Mouse (Mus musculus) monocyte, adult 5-6 weeks (primary cell): ENCODE results near the gene Arvcf. TPM values are rescaled to one million over a fixed set of nuclear protein-coding genes. Genes with fewer than 3 reads are reported as not detected.

Experiments used
- ATAC-seq: fragments of 153-309, 156-312 bp; replicated peaks from 2 replicates; pipeline ENCODE4 v1.8.0; 2017; ENCODE audit warnings: mild to moderate bottlenecking; ENCODE audit not compliant: low TSS enrichment, insufficient number of reproducible peaks, severe bottlenecking, poor library complexity, low FRiP score
- total RNA-seq: library from RNA; stranded (forward); fragments of 200-1000, 200-491, 200-594 nt; gene quantifications from 3 replicates; pipeline ENCODE4 v1.2.3, GENCODE M21; 2017

Gene Arvcf
- total RNA-seq, 1 experiment from 2014 or later = 2.2 TPM

DNA sequence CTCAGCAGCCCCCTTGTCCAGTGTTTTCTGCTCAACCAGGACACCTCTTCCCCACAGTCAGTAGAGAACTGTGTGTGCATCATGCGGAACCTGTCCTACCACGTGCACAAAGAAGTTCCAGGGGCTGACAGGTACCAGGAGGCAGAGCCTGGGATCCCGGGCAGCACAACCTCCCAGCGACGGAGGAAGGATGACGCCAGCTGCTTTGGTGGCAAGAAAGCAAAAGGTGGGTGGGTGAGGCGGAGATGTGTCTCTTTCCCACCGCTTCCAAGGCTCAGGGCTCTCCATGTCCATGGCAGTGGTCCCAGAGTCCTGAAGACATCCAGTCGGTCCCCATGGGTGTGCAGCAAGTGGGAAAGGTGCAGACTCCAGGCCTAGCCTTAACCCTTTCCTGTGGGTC, 52.0 kb downstream of the Arvcf start:
- ATAC-seq = no peak

DNA sequence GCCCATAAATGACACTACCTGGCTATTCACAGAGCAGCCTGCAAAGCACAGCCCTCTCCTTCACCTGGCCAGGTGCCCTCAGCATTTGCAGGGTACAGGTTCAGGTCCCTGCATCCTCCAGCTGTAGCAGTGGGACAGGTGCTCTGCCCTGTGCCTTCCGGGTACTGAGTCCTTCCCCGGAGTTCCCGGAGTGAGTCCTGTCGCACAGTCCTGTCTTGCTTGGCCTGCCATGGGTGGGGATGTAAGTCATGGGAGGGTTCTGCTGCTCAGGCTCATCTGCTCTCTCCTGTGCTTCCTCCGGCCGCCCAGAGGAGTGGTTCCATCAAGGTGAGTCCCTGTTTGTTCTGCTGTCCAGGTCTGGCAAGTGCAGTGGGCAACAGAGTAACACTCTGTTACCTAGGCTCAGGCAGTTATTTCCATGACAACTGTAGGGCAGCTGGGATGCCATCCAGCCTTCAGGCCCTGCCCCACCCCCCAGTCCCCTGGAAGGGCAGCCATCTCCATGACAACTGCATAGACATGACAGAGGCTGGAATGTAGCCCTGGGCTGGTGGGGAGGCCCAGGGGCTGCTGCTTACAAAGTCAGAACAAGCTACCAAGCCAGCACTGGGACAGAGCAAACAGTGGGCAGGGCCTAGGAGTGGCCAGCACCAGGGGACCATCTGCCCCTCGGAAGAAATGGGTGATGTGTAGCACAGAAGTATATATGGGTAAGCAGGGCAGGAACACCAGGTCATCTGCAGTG, 52.7 kb downstream of the Arvcf start:
- ATAC-seq = no peak

DNA sequence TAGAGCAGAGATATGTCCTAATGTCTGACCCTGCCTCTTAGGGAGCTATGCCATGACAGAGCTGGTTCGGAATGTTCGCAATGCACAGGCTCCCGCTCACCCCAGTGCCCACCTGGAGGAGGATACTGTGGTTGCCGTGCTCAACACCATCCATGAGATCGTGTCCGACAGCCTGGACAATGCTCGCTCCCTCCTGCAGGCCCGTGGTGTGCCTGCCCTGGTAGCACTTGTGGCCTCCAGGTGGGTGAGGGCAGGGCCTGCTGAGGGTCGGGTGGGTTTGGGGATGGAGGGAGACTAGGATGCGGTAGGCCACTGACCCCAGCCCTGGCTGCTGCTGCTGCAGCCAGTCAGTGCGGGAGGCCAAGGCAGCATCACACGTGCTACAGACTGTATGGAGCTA, 55.3 kb downstream of the Arvcf start:
- ATAC-seq = no peak

DNA sequence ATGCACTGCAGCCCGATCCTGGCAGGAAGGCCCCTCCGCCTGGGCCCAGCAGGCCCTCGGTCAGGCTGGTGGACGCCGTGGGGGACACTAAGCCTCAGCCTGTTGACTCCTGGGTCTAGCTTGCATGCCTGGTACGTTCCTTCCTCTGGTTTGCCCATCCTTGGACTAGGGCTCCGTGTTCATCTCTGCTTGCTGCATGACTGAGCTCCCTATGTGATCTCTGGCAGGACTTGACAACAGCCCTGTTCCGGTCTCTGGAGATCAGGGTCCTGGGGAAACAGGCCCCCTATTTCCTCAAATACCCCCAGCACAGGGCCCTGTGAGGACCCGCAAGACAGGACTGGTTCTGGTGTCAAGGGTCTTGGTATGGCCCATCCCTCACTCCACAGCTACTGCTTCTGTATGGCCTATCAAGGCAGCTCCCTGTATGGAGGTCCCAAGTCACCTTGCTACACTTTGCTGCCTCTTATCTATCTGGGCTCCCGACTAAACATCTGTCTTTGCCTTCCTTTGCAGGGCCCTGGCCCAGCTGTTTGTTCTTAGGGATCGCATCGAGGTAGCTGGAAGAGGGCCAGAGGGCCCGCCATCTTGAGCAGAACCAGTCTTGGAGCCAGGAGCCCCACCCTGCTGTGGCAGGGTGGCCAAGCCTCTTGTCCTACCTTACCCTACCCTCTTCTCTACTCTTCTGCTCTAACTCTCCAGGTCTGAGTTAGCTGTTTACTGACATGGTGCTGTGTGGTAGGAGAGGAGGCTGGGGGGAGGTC, 57.3 kb downstream of the Arvcf start:
- ATAC-seq = no peak

DNA sequence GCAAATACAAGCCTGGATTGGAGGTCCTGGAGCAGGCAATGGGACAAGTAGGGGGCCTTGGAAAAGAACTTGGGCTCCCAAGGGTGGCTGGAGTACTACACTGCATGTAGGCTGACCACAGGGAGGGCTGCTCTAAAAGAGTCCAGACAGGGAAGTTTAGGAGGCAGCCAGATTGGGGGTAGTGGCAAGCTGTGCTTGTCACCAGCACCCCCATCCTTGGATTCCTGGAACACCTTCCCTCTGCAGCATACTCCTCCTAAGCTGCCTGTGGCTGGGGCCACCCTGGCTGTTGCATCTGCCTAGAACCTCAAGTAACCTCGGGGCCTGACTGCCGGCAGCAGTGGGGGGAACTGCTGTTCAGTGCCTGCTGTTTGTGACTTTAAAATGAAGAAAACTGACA, 57.9 kb downstream of the Arvcf start:
- no peak for ATAC-seq

- no peak for ATAC-seq
These were observed 58.3 kb downstream of the Arvcf start for GRCm38 (mm10) chr16:18406293-18406692.

DNA sequence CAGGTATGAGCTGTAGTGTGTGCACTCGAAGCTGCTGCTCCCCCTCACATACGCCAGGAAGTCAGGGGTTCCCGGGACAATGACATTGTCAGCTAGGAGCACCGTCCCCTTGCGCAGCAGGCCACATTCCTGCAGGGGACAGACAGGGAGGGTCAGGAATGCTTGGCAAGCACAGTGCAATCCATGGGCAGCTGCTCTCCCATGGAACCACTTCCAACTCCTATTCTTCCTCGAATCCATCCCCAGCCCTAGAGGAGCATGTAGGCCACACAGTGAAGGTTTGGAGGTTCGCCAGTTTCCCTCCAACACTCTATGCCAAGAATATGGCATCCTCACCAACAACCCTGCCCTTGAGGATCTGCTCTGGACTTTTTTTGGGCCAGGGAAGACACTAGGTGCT, 59.9 kb downstream of the Arvcf start:
- ATAC-seq = no peak

DNA sequence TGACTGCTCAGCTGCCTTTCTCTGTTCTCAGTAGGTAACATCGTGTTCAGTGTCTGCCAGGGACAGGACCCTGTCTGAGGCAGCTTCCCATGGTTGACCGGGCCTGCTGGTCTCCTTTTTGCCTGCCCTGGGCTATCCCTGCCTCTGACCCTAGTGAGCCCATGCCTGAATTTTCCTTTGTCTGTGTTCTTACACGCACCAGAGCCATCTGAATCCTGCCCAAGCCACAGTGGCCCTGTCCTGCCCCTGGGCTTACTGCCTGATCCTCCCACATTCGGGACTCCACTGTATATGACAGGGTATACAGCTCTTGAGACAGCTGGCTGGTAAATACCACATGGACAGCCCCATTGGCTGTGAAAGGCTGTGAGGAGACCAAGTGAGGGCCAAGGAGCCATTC, 61.8 kb downstream of the Arvcf start:
- no peak for ATAC-seq

DNA sequence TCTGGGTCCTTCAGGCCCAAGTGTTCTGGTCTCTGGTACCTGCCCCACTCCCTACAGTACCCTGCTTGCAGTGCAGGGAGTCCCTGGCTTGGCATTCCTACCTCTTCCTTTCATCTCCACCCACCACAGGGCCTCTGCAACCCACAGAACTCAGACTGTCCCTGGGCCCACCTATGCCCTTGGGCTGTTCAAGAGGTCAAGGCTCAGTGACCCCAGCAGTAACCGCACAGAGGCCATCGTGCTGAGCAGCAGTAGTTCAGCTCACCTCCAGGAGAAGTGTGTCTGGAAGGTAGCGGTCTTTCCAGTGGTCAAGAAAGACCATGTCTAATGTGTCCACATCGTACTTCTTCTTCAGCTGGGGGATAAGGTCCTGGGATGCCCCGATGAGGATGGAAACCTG, 62.4 kb downstream of the Arvcf start:
- ATAC-seq = no peak

DNA sequence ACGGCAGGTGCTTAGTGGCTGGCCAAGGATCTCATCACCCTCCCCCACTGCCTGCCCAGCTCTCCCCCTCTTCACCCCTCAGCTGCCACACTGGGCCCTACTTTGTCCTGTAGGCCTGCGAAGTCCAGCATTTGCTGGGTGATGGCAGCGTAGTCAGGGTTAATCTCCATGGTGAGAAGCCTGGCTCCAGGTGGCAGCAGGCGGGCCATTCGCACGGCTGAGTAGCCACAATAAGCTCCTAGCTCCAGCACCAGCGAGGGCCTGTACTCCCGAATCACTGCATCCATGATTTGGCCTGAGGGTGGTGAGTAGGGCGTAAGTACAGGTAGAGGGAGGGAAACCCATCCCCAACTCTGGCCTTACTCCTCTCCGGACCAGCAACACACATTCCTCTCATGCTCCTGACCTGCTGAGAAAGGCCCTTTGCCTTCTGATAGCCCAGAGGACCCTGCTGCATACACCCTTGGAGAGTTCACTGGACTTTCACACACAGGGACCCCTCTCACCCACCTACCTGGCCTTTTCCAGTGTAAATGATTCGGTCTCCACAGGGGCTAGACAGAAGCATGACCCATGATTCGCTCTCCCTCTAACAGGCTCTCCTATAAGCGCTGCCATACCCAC, 63.2 kb downstream of the Arvcf start:
- no peak for ATAC-seq

DNA sequence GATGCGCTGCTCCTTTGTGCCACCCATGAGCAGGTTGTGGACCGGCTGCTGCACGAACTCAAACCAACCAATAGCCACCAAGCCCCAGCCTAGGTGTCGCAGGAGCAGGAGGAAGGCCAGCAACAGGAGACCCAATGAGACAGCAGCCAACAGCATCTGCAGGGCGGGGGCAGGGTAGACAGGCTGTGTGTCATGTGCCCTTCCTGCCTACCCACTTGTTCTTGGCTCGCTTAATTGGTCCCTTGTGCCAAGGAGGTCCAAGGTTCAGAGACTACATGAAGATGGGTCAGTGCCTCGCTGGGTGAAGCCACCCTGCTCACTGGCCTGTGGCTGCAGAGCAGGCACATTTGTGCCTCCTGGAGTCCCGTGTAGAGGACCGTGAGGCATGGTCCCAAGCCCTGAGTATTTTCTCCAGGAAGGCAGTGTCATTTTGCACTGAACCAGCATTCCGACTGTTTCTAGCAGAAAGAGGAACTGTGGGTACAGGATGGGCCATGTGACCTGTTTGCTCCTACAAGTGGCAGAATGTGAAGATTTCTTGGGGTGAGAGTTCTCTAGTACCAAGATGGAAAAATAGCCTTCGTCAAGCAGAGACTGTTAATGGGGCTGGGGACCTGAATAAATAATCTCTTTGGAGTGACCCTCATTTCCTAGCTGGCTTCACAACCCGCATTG, 64.0 kb downstream of the Arvcf start:
- ATAC-seq = peak; percentile 36; the same call in 1 of the 2 replicates

DNA sequence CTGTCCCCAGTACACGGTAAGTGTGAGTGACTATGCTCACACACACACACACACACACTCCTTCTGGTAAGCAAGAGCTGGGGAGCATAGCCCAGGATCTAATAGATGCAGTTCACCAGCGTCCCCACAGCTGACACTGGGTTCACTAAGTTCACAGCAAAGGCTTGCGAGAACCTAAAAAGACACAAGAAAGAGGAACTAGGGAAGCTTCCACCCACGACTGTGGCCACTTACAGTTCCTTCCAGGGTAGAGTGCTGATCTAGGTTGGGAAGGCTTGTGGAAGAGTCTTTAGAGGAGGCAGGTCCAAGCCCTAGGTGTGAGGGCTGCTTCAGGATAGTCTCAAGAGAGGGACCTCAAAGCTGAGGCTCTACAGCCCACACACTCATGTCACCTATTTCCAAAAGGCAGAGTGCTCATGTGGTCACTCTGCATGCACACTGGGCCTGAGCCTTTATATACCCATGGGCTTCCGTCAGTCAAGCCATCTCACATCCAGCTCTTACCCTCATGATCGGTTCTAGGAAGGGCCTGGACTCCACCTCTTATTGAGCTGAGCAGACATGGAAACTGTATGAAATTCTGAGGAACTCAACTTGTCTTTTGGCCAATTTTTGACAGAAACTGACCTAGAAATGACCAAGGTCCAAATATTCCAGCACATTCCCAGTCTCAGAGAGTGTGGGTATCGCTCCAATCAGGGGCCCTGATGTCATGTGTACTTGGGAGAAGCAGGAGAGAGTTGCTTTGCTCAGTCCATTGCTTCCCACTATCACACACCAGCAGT, 65.2 kb downstream of the Arvcf start:
- ATAC-seq = peak; percentile 47

- no peak for ATAC-seq
These were observed 68.2 kb downstream of the Arvcf start for GRCm38 (mm10) chr16:18416094-18416761.

DNA sequence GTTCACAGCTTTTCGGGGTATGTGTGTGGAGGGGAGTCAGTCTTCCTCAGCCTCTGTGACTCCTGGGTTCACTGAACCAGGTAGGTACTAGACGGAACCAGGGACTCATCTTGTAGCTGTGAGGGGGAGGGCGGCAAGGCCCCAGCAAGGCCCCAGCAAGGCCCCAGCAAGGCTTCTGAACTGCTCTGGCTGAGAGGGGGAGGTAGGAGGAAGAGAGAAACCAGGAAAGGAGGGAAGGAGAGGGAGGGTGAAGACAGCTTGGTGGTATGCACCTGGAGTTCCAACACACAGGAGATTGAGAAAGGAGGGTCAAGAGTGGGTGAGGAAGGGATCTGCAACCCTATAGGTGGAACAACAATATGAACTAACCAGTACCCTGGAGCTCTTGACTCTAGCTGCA, 68.9 kb downstream of the Arvcf start:
- ATAC-seq = no peak

GRCm38 (mm10) chr16:18417491-18417890, 69.5 kb downstream of the Arvcf start:
- no peak for ATAC-seq

GRCm38 (mm10) chr16:18418756-18419602, 71.0 kb downstream of the Arvcf start:
- ATAC-seq = no peak

DNA sequence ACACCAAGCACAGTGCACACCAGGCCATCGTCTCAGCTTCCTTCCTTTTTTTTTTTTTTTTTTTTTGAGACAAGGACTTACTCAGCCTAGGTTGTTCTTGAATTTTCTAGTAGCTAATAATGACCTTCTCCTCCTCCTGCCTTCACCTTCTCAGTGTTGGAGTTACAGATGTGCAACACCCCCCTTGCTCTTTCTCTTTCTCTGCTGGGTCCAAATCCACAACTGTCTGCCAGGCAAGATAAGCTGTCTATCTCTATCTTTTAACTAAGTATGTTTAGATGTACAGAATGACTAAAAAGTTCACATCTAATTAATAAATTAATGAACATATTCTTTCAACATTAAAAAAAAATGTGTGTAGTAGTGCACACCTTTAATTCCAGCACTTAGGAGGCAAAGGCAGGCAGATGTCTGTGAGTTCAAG, 71.6 kb downstream of the Arvcf start:
- no peak for ATAC-seq
